Mouse (Mus musculus) gastrocnemius, postnatal 4 days (tissue): ENCODE results near the gene Rnaseh2a. TPM values are rescaled to one million over a fixed set of nuclear protein-coding genes. Genes with fewer than 3 reads are reported as not detected.
A peak's percentile ranks its signal among the peaks of the same experiment; 100 is the strongest.

Experiments
- DNase-seq, 2 experiments: peaks; one replicate each; pipeline ENCODE4 v3.0.0; 2021 to 2022; ENCODE audit warnings: low spot score in 2 of 2, mixed read lengths in 2 of 2
- total RNA-seq, 2 experiments: library from RNA; stranded (reverse); gene quantifications; 2 replicates each; pipeline ENCODE4 v1.2.3; 2021

Gene Rnaseh2a
- total RNA-seq, 2 experiments from 2014 or later = 38.7 to 45.2 TPM

GRCm38 (mm10) chr8:84936041-84936961 is 33.3 kb downstream of the Rnaseh2a start:
- DNase-seq = no peak

- DNase-seq = no peak
These were observed 34.1 kb downstream of the Rnaseh2a start for GRCm38 (mm10) chr8:84935489-84935888.

- no peak for DNase-seq
These were observed 34.7 kb downstream of the Rnaseh2a start for GRCm38 (mm10) chr8:84934860-84935259.

DNA sequence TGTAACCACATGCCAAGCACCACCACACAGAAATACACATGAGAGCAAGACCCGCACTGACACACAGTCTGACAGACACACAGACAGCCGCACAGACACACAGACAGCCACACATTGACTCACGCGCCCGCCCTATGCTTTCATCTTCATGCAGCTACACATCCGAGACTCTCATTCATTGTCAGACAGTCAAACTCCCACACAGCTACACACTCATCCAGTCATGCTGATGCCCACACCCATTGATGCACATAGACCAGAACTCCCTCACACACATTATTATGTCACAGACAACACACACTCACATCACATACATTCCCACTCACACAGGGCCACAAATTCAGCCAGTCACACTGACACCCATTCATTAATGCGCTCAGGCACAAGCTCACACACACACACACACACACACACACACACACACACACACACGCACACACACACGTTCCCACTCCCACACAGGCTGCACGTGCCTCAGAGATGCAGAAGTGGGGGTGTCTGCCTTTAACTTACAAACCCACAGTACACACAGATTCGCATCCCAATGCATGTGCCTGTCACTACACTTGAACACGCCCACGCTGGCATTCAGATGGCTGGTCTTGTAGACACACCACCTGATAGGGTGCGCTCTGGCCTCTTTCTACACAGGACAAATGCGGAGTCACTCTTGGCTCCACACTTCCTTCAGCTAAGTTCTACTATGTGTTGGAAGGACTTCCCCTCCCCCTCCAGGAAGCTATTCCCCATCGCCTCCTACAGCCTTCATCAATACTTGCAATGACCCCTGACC is 35.6 kb downstream of the Rnaseh2a start:
- no peak for DNase-seq

- no peak for DNase-seq
These were observed 39.0 kb downstream of the Rnaseh2a start for GRCm38 (mm10) chr8:84930582-84930981.

DNA sequence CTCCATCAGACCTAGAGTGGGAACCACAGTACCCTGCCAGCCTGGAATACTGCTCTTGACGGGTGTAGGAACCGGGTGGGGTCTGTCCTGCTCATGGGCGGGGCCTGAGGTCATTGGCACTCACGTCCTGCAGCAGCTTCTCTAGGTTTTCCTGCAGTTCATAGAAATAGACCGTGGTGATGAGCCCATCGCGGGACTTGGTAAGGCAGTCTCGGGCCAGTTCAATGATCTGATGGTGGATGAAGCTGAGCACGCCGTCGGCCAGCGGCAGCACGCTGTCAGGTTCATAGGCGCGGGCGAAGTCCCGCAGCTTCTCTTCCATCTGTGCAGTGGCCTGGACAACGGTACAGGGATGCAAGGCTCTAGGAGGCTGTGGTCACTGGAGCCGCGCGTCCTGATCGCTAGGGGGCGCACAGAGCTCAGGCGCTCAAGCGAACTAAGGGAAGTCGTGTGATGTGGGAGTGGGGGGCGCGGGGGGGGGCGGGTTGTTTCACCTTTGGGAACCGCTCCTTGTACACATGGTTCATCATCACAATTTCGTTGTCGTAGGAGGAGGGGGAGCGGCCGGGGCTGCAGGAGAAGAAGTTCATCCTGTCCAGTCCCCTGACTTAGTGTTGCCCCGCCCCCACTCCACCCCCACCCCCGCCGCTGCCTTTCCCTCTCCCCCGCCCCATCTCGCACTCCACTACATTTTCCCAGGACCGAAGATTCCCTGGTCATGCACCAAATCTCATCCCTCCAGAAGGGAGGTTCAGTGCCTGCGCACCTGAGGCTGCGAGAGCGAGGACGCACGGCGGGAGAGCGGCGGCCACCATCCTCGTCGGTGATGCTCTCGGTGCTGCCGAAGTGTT is 40.9 kb downstream of the Rnaseh2a start:
- peak in 1 of 2 experiments; percentile 67 for DNase-seq

- no peak for DNase-seq
These were observed 42.1 kb downstream of the Rnaseh2a start for GRCm38 (mm10) chr8:84927513-84927912.

- DNase-seq = no peak
These were observed 44.0 kb downstream of the Rnaseh2a start for GRCm38 (mm10) chr8:84925557-84925956.

GRCm38 (mm10) chr8:84921596-84921995 is 48.0 kb downstream of the Rnaseh2a start:
- DNase-seq = no peak

GRCm38 (mm10) chr8:84918646-84919045 is 50.9 kb downstream of the Rnaseh2a start:
- no peak for DNase-seq

DNA sequence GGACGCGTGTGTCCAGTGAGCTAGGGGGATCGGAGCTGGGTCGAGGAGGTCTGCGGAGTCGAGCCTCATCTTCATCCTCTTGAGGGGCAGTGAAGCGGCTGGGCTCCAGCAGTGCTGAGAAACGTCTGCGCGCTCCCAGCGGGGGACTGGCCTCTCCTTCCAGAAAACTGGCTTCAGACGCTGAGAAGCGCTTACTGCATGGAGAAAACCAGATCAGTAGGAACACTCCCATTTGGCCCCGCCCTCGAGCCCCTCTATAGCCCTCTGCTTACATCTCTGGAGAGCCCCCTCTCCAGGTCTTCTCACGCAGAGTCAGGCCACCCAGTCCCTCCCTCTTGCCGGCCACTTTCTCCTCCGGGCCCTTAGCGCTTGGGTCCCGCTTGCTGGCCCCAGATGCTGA is 51.8 kb downstream of the Rnaseh2a start:
- no peak for DNase-seq

DNA sequence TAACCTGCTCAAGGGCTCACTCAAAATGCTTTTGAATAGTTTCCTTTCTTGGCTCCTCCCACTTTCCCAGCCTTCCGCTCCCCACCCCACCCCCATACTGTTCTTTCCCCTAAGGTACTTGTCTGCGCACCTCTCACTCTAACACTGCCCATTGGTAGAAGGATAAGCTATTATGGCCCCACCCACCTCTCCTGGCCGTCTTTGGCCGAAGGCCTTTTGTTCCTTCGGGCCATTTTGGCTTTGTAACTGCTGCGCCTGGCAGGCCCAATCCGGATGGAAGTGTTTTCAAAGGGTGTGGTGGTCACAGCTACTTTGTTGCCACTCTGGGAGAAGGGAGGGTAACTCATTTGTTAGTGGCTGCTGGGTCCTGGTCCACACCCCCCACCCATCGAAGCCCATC is 54.3 kb downstream of the Rnaseh2a start:
- DNase-seq = no peak

DNA sequence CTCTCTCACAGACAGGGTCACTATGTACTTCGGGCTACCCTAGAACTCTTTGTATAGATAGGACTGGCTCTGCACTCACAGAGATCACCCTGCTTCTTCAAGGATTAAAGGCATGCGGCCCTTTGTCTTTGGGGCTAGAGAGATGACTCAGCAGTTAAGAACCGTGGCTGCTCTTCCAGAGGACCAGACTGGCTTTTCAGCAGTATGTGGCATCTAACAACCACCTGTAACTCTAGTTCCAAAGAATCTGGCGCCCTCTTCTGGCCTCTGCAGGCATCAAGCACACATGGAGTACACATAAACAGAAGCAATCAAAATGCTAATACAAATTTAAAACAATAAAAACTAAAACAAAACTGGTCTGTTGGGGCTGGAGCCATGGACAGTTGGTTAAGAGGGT is 55.6 kb downstream of the Rnaseh2a start:
- DNase-seq = no peak

DNA sequence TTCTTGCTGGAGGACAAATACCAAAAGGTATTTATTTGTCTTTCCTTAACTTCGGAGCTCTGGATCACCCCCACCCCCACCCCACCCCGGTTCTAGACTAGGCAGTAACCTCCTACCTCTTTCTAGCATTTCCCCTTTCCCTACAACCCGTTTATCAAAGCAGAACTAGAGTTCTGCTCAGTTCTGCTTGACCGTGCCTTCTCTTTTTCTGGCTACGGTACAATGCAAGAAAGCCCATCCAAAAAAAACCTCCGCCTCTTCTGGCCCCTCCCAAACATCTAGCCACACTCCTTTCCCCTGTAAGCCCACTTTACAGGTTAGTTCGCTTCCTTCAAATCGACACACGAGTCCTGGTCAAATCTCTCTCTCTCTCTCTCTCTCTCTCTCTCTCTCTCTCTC is 56.1 kb downstream of the Rnaseh2a start:
- no peak for DNase-seq

DNA sequence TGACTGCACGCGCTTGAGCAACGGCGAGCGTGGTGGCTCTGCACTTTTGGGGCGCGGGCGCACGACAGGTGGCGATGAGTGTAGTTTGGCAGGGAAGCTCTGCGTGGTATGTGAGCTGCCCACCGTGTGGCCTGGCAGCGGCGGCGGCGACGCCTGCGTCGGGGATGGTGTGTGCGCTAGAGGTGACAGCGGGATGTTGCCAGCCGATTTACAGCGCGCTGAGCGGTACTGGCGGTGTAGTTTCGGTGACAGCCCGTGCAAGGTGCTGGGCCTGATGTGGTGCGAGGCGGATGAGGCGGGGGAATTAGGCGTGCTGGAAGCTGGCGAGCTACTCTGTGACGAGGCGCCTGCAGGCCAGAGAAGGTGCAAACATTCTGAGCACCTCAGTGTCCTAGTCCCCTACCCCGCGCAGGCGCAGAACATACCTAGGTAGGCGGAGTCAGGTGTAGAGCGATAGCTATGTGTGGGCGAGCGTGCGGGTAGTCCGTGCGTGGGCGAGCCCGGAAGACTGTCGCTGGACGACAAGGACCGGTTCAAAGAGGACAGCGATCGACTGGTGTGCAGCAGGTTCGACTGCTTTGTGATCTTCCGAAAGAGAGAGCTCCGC is 56.6 kb downstream of the Rnaseh2a start:
- no peak for DNase-seq

DNA sequence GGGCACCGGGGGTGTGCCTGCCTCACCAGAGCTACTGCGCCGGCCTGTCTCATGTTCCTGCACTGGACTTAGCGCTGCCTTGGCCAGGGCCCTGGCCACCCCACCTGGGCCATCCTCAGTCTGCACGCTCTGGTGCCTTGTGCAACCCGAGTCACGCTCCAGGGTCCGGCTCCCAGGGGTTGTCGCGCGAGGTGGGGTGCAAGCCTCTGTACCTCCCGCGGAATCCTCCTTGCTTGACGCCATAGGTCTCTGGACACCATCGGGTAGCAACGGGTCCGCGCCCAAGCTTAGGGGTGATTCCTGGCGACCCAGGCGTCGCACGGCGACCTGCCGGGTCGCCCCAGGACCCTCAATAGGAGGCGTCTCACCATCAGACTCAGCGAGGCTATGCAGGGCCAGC is 57.2 kb downstream of the Rnaseh2a start:
- DNase-seq = no peak

DNA sequence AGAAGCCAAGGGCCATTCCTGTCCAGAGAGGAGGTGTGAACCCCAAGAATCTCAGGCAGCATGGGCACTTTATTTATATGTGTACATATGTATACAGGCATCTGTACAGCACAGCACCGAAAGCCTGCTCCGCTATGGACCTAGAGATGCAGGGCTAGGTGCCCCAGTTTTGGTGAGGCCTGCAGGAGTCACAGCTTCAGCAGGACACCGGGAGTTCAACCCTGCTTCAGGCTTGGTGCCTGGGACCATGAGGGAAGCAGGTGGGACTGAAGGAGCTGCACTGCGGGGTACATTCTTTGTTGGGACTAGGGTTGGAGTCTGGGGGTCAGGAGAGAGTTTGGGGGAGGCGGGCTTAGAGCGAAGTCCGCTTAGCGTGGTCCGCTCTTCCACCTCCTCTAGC is 57.7 kb downstream of the Rnaseh2a start:
- no peak for DNase-seq

GRCm38 (mm10) chr8:84910551-84910950 is 59.0 kb downstream of the Rnaseh2a start:
- no peak for DNase-seq

- DNase-seq = no peak
These were observed 59.6 kb downstream of the Rnaseh2a start for GRCm38 (mm10) chr8:84909949-84910348.

GRCm38 (mm10) chr8:84909162-84909767 is 60.3 kb downstream of the Rnaseh2a start:
- no peak for DNase-seq
